Mouse (Mus musculus) intestine, embryonic 16.5 days (tissue): ENCODE data around the gene Tns2. TPM values are rescaled to one million over a fixed set of nuclear protein-coding genes. Genes with fewer than 3 reads are reported as not detected.
"Not testable (repeated sequence)": the region's sequence is repeated elsewhere in the genome, so short reads cannot be mapped to it uniquely, and the experiment has no call there.

Experiments
- ATAC-seq: fragments of 200-750 bp; cut with Nextera tagmentation; 2 replicates; pipeline ENCODE4 v1.8.0; 2017; ENCODE audit warnings: moderate TSS enrichment, moderate library complexity
- H3K27ac ChIP-seq: fragments of 300-500 bp; sonication (generic); 2 replicates; pipeline ENCODE4 v1.5.1; 2014; ENCODE audit warnings: mild to moderate bottlenecking, low read length
- H3K27me3 ChIP-seq: fragments of 300-500 bp; sonication (generic); replicated peaks from 2 replicates; pipeline ENCODE4 v1.6.1; 2014; ENCODE audit warnings: low read length, control low read depth, mixed read lengths; ENCODE audit not compliant: control insufficient read depth, insufficient read depth
- H3K36me3 ChIP-seq: fragments of 300-500 bp; sonication (generic); 2 replicates; pipeline ENCODE4 v1.6.1; 2014; ENCODE audit warnings: low read length, control low read depth; ENCODE audit not compliant: control insufficient read depth, insufficient read depth
- H3K4me1 ChIP-seq: fragments of 300-500 bp; sonication (generic); 2 replicates; pipeline ENCODE4 v1.6.1; 2014; ENCODE audit warnings: low read length, control low read depth, mixed read lengths; ENCODE audit not compliant: control insufficient read depth, insufficient read depth
- H3K4me2 ChIP-seq: fragments of 300-500 bp; sonication (generic); 2 replicates; pipeline ENCODE4 v1.6.1; 2014; ENCODE audit warnings: low read depth, low read length, control low read depth
- H3K4me3 ChIP-seq: fragments of 300-500 bp; sonication (generic); 2 replicates; pipeline ENCODE4 v1.5.1; 2014; ENCODE audit warnings: mild to moderate bottlenecking, low read length
- H3K9ac ChIP-seq: fragments of 300-500 bp; sonication (generic); 2 replicates; pipeline ENCODE4 v1.6.1; 2014; ENCODE audit warnings: low read depth, low read length
- H3K9me3 ChIP-seq: fragments of 300-500 bp; sonication (generic); 2 replicates; pipeline ENCODE4 v1.6.1; 2016; ENCODE audit warnings: low read length, control low read depth; ENCODE audit not compliant: control insufficient read depth
- WGBS: fragments of 180-500 bp; shearing (Covaris S2); extraction: QIAGEN DNeasy Blood & Tissue Kit; methylation state at CpG from one replicate; pipeline ENCODE4 v1.1.7; 2014; 5-methylcytosine and 5-hydroxymethylcytosine counted together
- polyA plus RNA-seq: library from polyadenylated mRNA; unstranded; fragments of >200 nt; fragmentation: Nextera tagmentation; extraction: Ambion mirVana; gene quantifications from 2 replicates; pipeline ENCODE4 v1.2.1, GENCODE M21; 2015

Gene Tns2
- polyA plus RNA-seq, 1 experiment from 2014 or later, result 26.4 TPM

- peak; percentile 57 for ATAC-seq
- Histone ChIP-seq H3K4me3 (peak overlapping the region; percentile 96), H3K36me3 (0 out of 2 replicates have a peak, but pooled peaks cover 4% of the 10 kb centered on the region), H3K4me2 (peak overlapping the region; percentile 72), H3K27ac (peak overlapping the region; percentile 98), H3K4me1 (peaks cover 8% of the 10 kb centered on the region; the same call in 1 of the 2 replicates), H3K9ac (peak overlapping the region; percentile 100), H3K9me3 (no peaks in the 10 kb centered on the region), H3K27me3 (no peaks in the 10 kb centered on the region)
- WGBS, result under 1% methylated on average over 48 of the region's 57 CpGs
These were observed 26.0 kb upstream of the Tns2 start for GRCm38 (mm10) chr15:102074070-102074731.

GRCm38 (mm10) chr15:102074876-102075585, 25.2 kb upstream of the Tns2 start:
- Histone ChIP-seq H3K9ac (peak overlapping the region; percentile 100), H3K27me3 (no peaks in the 10 kb centered on the region), H3K4me1 (peaks cover 8% of the 10 kb centered on the region; the same call in 1 of the 2 replicates), H3K4me2 (peak overlapping the region; percentile 72), H3K27ac (peak overlapping the region; percentile 98; the same call in 1 of the 2 replicates), H3K9me3 (no peaks in the 10 kb centered on the region), H3K4me3 (peak overlapping the region; percentile 96), H3K36me3 (0 out of 2 replicates have a peak, but pooled peaks cover 4% of the 10 kb centered on the region)
- 7% methylated on average over 11 of the region's 11 CpGs for WGBS
- ATAC-seq, result no peak

GRCm38 (mm10) chr15:102077111-102077677, 23.0 kb upstream of the Tns2 start:
- no peaks in the 10 kb centered on the region for H3K27me3 ChIP-seq
- H3K4me1 ChIP-seq, result peaks cover 8% of the 10 kb centered on the region; the same call in 1 of the 2 replicates
- H3K9ac ChIP-seq, result no peak overlapping the region
- WGBS, result 84% methylated on average over 2 of the region's 2 CpGs
- no peak overlapping the region for H3K4me2 ChIP-seq
- H3K9me3 ChIP-seq, result no peaks in the 10 kb centered on the region
- no peak overlapping the region for H3K4me3 ChIP-seq
- 0 out of 2 replicates have a peak, but pooled peaks cover 4% of the 10 kb centered on the region for H3K36me3 ChIP-seq
- ATAC-seq, result no peak
- no peak overlapping the region for H3K27ac ChIP-seq

GRCm38 (mm10) chr15:102079221-102079620, 21.0 kb upstream of the Tns2 start:
- Histone ChIP-seq H3K4me3 (no peak overlapping the region), H3K9me3 (no peaks in the 10 kb centered on the region), H3K27ac (no peak overlapping the region), H3K27me3 (no peaks in the 10 kb centered on the region), H3K4me1 (peaks cover 8% of the 10 kb centered on the region), H3K36me3 (peaks cover 8% of the 10 kb centered on the region; the same call in 1 of the 2 replicates), H3K9ac (no peak overlapping the region), H3K4me2 (no peak overlapping the region)
- ATAC-seq, result no peak
- 67% methylated on average over 4 of the region's 4 CpGs for WGBS

- not testable (repeated sequence) for ATAC-seq, H3K4me1 ChIP-seq, H3K9ac ChIP-seq, H3K27me3 ChIP-seq, H3K9me3 ChIP-seq, H3K27ac ChIP-seq, H3K4me3 ChIP-seq, H3K4me2 ChIP-seq
- WGBS, result 78% methylated on average over 8 of the region's 8 CpGs
- peaks cover 10% of the 10 kb centered on the region; the same call in 1 of the 2 replicates for H3K36me3 ChIP-seq
These were observed 20.3 kb upstream of the Tns2 start for GRCm38 (mm10) chr15:102079924-102080323.

GRCm38 (mm10) chr15:102080429-102080828, 19.8 kb upstream of the Tns2 start:
- H3K4me2 ChIP-seq, result no peak overlapping the region
- peaks cover 6% of the 10 kb centered on the region for H3K4me1 ChIP-seq
- peaks cover 10% of the 10 kb centered on the region; the same call in 1 of the 2 replicates for H3K36me3 ChIP-seq
- H3K9ac ChIP-seq, result no peak overlapping the region
- no peaks in the 10 kb centered on the region for H3K9me3 ChIP-seq
- no peak overlapping the region for H3K4me3 ChIP-seq
- no peak for ATAC-seq
- 60% methylated on average over 2 of the region's 2 CpGs for WGBS
- no peak overlapping the region for H3K27ac ChIP-seq
- H3K27me3 ChIP-seq, result no peaks in the 10 kb centered on the region

GRCm38 (mm10) chr15:102082148-102082547, 18.1 kb upstream of the Tns2 start:
- peaks cover 15% of the 10 kb centered on the region for H3K36me3 ChIP-seq
- H3K4me2 ChIP-seq, result no peak overlapping the region
- no peaks in the 10 kb centered on the region for H3K27me3 ChIP-seq
- no peak overlapping the region for H3K27ac ChIP-seq
- H3K4me1 ChIP-seq, result peaks cover 5% of the 10 kb centered on the region
- H3K9ac ChIP-seq, result no peak overlapping the region
- H3K9me3 ChIP-seq, result no peaks in the 10 kb centered on the region
- ATAC-seq, result peak; percentile 66
- 75% methylated on average over 4 of the region's 4 CpGs for WGBS
- H3K4me3 ChIP-seq, result no peak overlapping the region

GRCm38 (mm10) chr15:102083028-102083427, 17.2 kb upstream of the Tns2 start:
- WGBS, result 72% methylated on average over 4 of the region's 4 CpGs

GRCm38 (mm10) chr15:102089914-102090585, 10.2 kb upstream of the Tns2 start:
- WGBS, result 75% methylated on average over 12 of the region's 12 CpGs
- no peak overlapping the region for H3K4me3 ChIP-seq
- no peak overlapping the region for H3K4me2 ChIP-seq
- H3K9ac ChIP-seq, result no peak overlapping the region
- H3K9me3 ChIP-seq, result no peaks in the 10 kb centered on the region
- 0 out of 2 replicates have a peak, but pooled peaks have one; percentile 15 for ATAC-seq
- no peak overlapping the region for H3K27ac ChIP-seq
- H3K36me3 ChIP-seq, result peaks cover 28% of the 10 kb centered on the region
- no peaks in the 10 kb centered on the region for H3K4me1 ChIP-seq
- H3K27me3 ChIP-seq, result no peaks in the 10 kb centered on the region

More at GRCm38 (mm10) chr15:102083028-102083427, 17.2 kb upstream of the Tns2 start:
- Histone ChIP-seq H3K9me3 (no peaks in the 10 kb centered on the region), H3K9ac (no peak overlapping the region), H3K4me2 (no peak overlapping the region), H3K4me3 (no peak overlapping the region), H3K27ac (no peak overlapping the region), H3K36me3 (peaks cover 19% of the 10 kb centered on the region), H3K4me1 (peaks cover 5% of the 10 kb centered on the region), H3K27me3 (no peaks in the 10 kb centered on the region)
- no peak for ATAC-seq
